13 mouse cellular contexts compared by ENCODE assay signal in the genomic region with DNA sequence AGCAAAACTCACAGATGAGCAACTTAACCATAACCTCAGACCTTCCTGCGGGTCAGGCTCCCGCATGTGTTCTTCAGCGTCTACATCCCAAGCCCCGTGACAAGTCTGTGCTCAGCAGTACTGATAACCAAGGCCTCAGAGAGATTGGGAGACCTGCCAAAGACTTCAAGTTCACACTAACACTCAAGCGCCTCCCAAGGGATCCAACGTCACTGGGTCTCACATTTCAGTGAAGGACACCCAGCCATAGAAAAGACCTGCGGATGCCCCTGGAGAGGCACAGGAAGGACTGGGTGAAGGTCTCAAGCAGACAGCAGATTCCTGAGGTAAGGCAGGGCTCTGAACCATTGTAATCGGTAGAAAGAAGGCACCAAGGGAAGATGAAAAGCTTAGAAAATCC. TPM values are rescaled to one million over a fixed set of nuclear protein-coding genes. Genes with fewer than 3 reads are reported as not detected.
DNase-seq lines count a peak whose midpoint lies in the region; ATAC-seq lines count a peak whose summit lies in the region.
"Had no signal": no experiment of that assay in that cellular context is flagged by ENCODE, and none has a peak within 500 bp of the region (broad histone marks: within the 10 kb centered on the region; RNA-seq: fewer than 3 reads in every experiment).

No protein-coding gene starts in this region.

- no peak overlapping the region for H3K4me3 ChIP-seq in embryonic facial prominence, embryonic 14.5 days (ENCODE audit: low read depth, low read length)
- H3K4me3 ChIP-seq in embryonic facial prominence, embryonic 10.5 days = no peak overlapping the region
- H3K4me3 ChIP-seq in heart, embryonic 11.5 days (ENCODE audit: low read depth, low read length) = peak overlapping the region; percentile 2; the same call in 1 of the 2 replicates
- H3K4me3 ChIP-seq: forebrain, embryonic 10.5 days; myocyte had no signal

- no peak for ATAC-seq in embryonic facial prominence, embryonic 14.5 days (ENCODE audit: low read depth)
- ATAC-seq in heart, embryonic 11.5 days (replicated peaks; ENCODE audit: insufficient number of reproducible peaks, low FRiP score, low TSS enrichment) = no peak
- ATAC-seq in erythroblast, adult 5-6 weeks (replicated peaks; ENCODE audit: low FRiP score, poor library complexity, severe bottlenecking) = no peak
- ATAC-seq: inflammation-experienced regulatory T-cells, adult 6 months had no signal

- H3K9ac ChIP-seq in embryonic facial prominence, embryonic 14.5 days (ENCODE audit: low read depth, low read length) = 0 out of 2 replicates have a peak overlapping the region, but pooled peaks have one; percentile 25
- H3K9ac ChIP-seq in heart, embryonic 11.5 days (ENCODE audit: low read depth, low read length) = no peak overlapping the region

- no peaks in the 10 kb centered on the region for H3K27me3 ChIP-seq in embryonic facial prominence, embryonic 14.5 days (replicated peaks; ENCODE audit: control insufficient read depth, insufficient read depth, low read length)
- peaks cover 18% of the 10 kb centered on the region for H3K27me3 ChIP-seq in embryonic facial prominence, embryonic 10.5 days (replicated peaks; ENCODE audit: low read depth, poor library complexity, severe bottlenecking)
- H3K27me3 ChIP-seq in heart, embryonic 11.5 days (ENCODE audit: control insufficient read depth, insufficient read depth, low read length) = peaks cover under 1% of the 10 kb centered on the region; the same call in 1 of the 2 replicates

- no peaks in the 10 kb centered on the region for H3K9me3 ChIP-seq in embryonic facial prominence, embryonic 14.5 days (ENCODE audit: control insufficient read depth, low read length)
- H3K9me3 ChIP-seq in embryonic facial prominence, embryonic 10.5 days = no peaks in the 10 kb centered on the region
- H3K9me3 ChIP-seq in heart, embryonic 11.5 days (replicated peaks; ENCODE audit: control insufficient read depth, low read length) = no peaks in the 10 kb centered on the region
- H3K9me3 ChIP-seq: forebrain, embryonic 10.5 days had no signal

- H3K27ac ChIP-seq in embryonic facial prominence, embryonic 14.5 days (replicated peaks; ENCODE audit: low read depth, low read length) = no peak overlapping the region
- no peak overlapping the region for H3K27ac ChIP-seq in embryonic facial prominence, embryonic 10.5 days (replicated peaks)
- H3K27ac ChIP-seq in heart, embryonic 11.5 days (ENCODE audit: low read depth, low read length) = peak overlapping the region; percentile 11
- H3K27ac ChIP-seq: forebrain, embryonic 10.5 days; macrophage had no signal

- peak; percentile 70 for DNase-seq in embryonic facial prominence, embryonic 14.5 days (ENCODE audit: low spot score)
- no peak for DNase-seq in embryonic facial prominence, embryonic 10.5 days (ENCODE audit: low spot score)
- DNase-seq in adrenal gland, adult 2 months = peak; percentile 80
- DNase-seq in lung, postnatal 10 days = peak; percentile 73
- no peak for DNase-seq in spleen, postnatal 4 days (ENCODE audit: low spot score in 2 of 2)
- no peak for DNase-seq in spleen, postnatal 14 days (ENCODE audit: low spot score in 2 of 2)
- DNase-seq: right cerebral cortex, postnatal 25 days had no signal

- no peak overlapping the region for H3K4me2 ChIP-seq in embryonic facial prominence, embryonic 14.5 days (ENCODE audit: low read depth, low read length)
- peak overlapping the region; percentile 31 for H3K4me2 ChIP-seq in heart, embryonic 11.5 days

- no peaks in the 10 kb centered on the region for H3K36me3 ChIP-seq in embryonic facial prominence, embryonic 14.5 days (ENCODE audit: control insufficient read depth, insufficient read depth, low read length)
- no peaks in the 10 kb centered on the region for H3K36me3 ChIP-seq in embryonic facial prominence, embryonic 10.5 days (replicated peaks)
- H3K36me3 ChIP-seq in heart, embryonic 11.5 days (ENCODE audit: control insufficient read depth, insufficient read depth, low read length) = no peaks in the 10 kb centered on the region
- H3K36me3 ChIP-seq: forebrain, embryonic 10.5 days had no signal

- H3K4me1 ChIP-seq in embryonic facial prominence, embryonic 14.5 days (ENCODE audit: control insufficient read depth, insufficient read depth, low read length) = no peaks in the 10 kb centered on the region
- peaks cover 12% of the 10 kb centered on the region; the same call in 1 of the 2 replicates for H3K4me1 ChIP-seq in embryonic facial prominence, embryonic 10.5 days
- H3K4me1 ChIP-seq in heart, embryonic 11.5 days (ENCODE audit: control insufficient read depth, insufficient read depth, low read length) = peaks cover 7% of the 10 kb centered on the region; the same call in 1 of the 2 replicates

- 64% methylated on average over 8 of the region's 8 CpGs for WGBS in embryonic facial prominence, embryonic 14.5 days
- 79% methylated on average over 8 of the region's 8 CpGs for WGBS in embryonic facial prominence, embryonic 10.5 days
- 24% methylated on average over 8 of the region's 8 CpGs for WGBS in heart, embryonic 11.5 days (ENCODE audit: insufficient replicate concordance)

RNA-seq across cellular contexts. Expression of a gene that starts 28.8 kb away (rescaled TPM):
- 0.58 and 0.95 TPM in 2 replicates for polyA plus RNA-seq in embryonic facial prominence, embryonic 14.5 days (2014; fragmentation: Nextera tagmentation; extraction: Ambion mirVana)
- 0.32 and 0.40 TPM in 2 replicates for polyA plus RNA-seq in embryonic facial prominence, embryonic 10.5 days (2016; fragmentation: Nextera tagmentation; extraction: Ambion mirVana)
- under 1 TPM; 0.61 to 0.79 TPM for total RNA-seq in adrenal gland, adult 2 months (2021)
- polyA plus RNA-seq in adrenal gland, adult 2 months (2012; rRNA removed) = 0.02 and 0.18 TPM in 2 replicates
- 0.34 and 0.42 TPM in 2 replicates for polyA plus RNA-seq in heart, embryonic 11.5 days (2014; fragmentation: Nextera tagmentation; extraction: Ambion mirVana)
- not detected in 2 replicates for total RNA-seq in erythroblast, adult 5-6 weeks (2015; ENCODE audit: low replicate concordance)
- total RNA-seq in erythroblast, adult 5-6 weeks (2017; ENCODE audit: low replicate concordance) = not detected in 2 replicates

RNA-seq across cellular contexts. Expression of a gene that starts 28.9 kb away (rescaled TPM):
- polyA plus RNA-seq in embryonic facial prominence, embryonic 14.5 days (2014; fragmentation: Nextera tagmentation; extraction: Ambion mirVana) = 28.4 and 29.6 TPM in 2 replicates
- 27.6 and 29.8 TPM in 2 replicates for polyA plus RNA-seq in embryonic facial prominence, embryonic 10.5 days (2016; fragmentation: Nextera tagmentation; extraction: Ambion mirVana)
- total RNA-seq in adrenal gland, adult 2 months (2021) = 100 to 1,000 TPM in 1 of 2 experiments, 10 to 100 TPM in 1; 98.4 to 171 TPM
- polyA plus RNA-seq in adrenal gland, adult 2 months (2012; rRNA removed) = 9.0 and 9.4 TPM in 2 replicates
- 57.2 and 62.5 TPM in 2 replicates for polyA plus RNA-seq in heart, embryonic 11.5 days (2014; fragmentation: Nextera tagmentation; extraction: Ambion mirVana)
- total RNA-seq in erythroblast, adult 5-6 weeks (2015; ENCODE audit: low replicate concordance) = 4.6 and 32.9 TPM in 2 replicates
- total RNA-seq in erythroblast, adult 5-6 weeks (2017; ENCODE audit: low replicate concordance) = 1.4 and 3.1 TPM in 2 replicates

Comparison
In these comparisons a context has a peak if more than half of its experiments do, and no peak if none do; other contexts are left out.
1. DNase-seq: peak in embryonic facial prominence, embryonic 14.5 days (single experiment), adrenal gland, adult 2 months (single experiment) and lung, postnatal 10 days (single experiment); none in embryonic facial prominence, embryonic 10.5 days (single experiment), spleen, postnatal 4 days (0 of 2) and spleen, postnatal 14 days (0 of 2).